Mouse (Mus musculus) cerebellum, adult 2 months (tissue): Measurements from ENCODE around the gene Lin37.

Source experiments
- CTCF ChIP-seq: fragments of 200-500 bp; IDR thresholded peaks from 2 replicates; pipeline ENCODE4 v1.5.1; 2011; ENCODE audit warnings: low read depth, mild to moderate bottlenecking, control low read depth, low read length, moderate library complexity, borderline replicate concordance; ENCODE audit not compliant: insufficient read depth
- POLR2A ChIP-seq: fragments of 200-500 bp; IDR thresholded peaks from 2 replicates; pipeline ENCODE4 v1.6.1; 2011; ENCODE audit warnings: low read length, control low read depth, borderline replicate concordance; ENCODE audit not compliant: insufficient read depth

DNA sequence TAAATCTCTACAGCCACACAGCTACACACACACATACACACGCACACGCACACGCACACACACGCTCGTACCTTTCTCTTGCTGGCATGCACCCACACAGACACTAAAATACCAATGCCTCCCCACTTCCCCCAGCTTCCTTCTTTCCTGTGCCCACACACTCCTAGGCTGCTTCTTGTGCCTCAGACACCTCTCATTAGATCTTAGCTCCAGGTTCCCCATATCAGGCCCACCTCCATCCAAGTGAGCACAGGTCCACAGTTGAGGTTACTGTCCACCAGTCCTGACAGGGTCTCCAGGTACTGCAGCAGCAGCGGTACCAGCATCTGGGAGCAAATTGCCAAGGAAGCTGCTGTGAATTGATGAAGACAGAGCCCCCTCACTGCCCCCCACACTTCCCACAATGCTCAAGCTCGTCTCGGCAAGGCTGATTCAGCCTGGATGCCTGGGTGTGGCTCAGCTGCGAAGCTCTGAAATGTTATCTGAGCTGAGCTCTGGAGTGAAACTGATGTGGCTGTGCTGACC lies 28.3 kb downstream of the Lin37 start:
- TF ChIP-seq CTCF (no peak), POLR2A (no peak)
